19 mouse cellular contexts compared by ENCODE assay signal in genomic region chr11:63507387-63507786, GRCm38 (mm10).
"Had no signal": no experiment of that assay in that cellular context is flagged by ENCODE, and none has a peak within 500 bp of the region (broad histone marks: within the 10 kb centered on the region; RNA-seq: fewer than 3 reads in every experiment).

No protein-coding gene starts in this region.

- H3K27me3 ChIP-seq: liver, embryonic 15.5 days; megakaryocyte, embryonic 14.5 days; midbrain, embryonic 13.5 days; midbrain, embryonic 15.5 days; neural tube, embryonic 13.5 days; neural tube, embryonic 15.5 days; stomach, embryonic 15.5 days had no signal

- H3K9me3 ChIP-seq: liver, embryonic 15.5 days; midbrain, embryonic 13.5 days; midbrain, embryonic 15.5 days; neural tube, embryonic 13.5 days; neural tube, embryonic 15.5 days; stomach, embryonic 15.5 days had no signal

- H3K4me3 ChIP-seq: liver, embryonic 15.5 days; megakaryocyte, embryonic 14.5 days; midbrain, embryonic 13.5 days; midbrain, embryonic 15.5 days; neural tube, embryonic 13.5 days; neural tube, embryonic 15.5 days; stomach, embryonic 15.5 days had no signal

- H3K9ac ChIP-seq: liver, embryonic 15.5 days; liver, postnatal 0 days; midbrain, embryonic 13.5 days; midbrain, embryonic 15.5 days; neural tube, embryonic 13.5 days; neural tube, embryonic 15.5 days; stomach, embryonic 15.5 days had no signal

- H3K4me2 ChIP-seq: liver, embryonic 15.5 days; midbrain, embryonic 11.5 days; midbrain, embryonic 13.5 days; midbrain, embryonic 15.5 days; neural tube, embryonic 13.5 days; neural tube, embryonic 15.5 days; stomach, embryonic 15.5 days had no signal

- H3K4me1 ChIP-seq: liver, embryonic 15.5 days; megakaryocyte, embryonic 14.5 days; midbrain, embryonic 15.5 days; neural tube, embryonic 13.5 days; neural tube, embryonic 15.5 days; stomach, embryonic 15.5 days had no signal

- H3K36me3 ChIP-seq: liver, embryonic 15.5 days; midbrain, embryonic 13.5 days; midbrain, embryonic 15.5 days; neural tube, embryonic 13.5 days; neural tube, embryonic 15.5 days; stomach, embryonic 15.5 days had no signal

- DNase-seq: liver, postnatal 0 days; lung, adult 2 months; lung, postnatal 14 days; lung, postnatal 36 days; retina, postnatal 1 day; right cerebral cortex, postnatal 14 days; thymus, adult 2 months; thymus, postnatal 25 days; thymus, postnatal 4 days had no signal

- ATAC-seq: liver, postnatal 0 days; midbrain, embryonic 13.5 days; midbrain, embryonic 15.5 days had no signal

- H3K27ac ChIP-seq: liver, embryonic 15.5 days; macrophage; midbrain, embryonic 13.5 days; midbrain, embryonic 15.5 days; neural tube, embryonic 13.5 days; neural tube, embryonic 15.5 days; stomach, embryonic 15.5 days; stomach, postnatal 0 days had no signal
